Mouse (Mus musculus): ENCODE results near the gene Atxn1. TPM values are rescaled to one million over a fixed set of nuclear protein-coding genes. Genes with fewer than 3 reads are reported as not detected.

The Atxn1 gene
- polyA plus RNA-seq, 1 experiment: 7.2 TPM

DNA sequence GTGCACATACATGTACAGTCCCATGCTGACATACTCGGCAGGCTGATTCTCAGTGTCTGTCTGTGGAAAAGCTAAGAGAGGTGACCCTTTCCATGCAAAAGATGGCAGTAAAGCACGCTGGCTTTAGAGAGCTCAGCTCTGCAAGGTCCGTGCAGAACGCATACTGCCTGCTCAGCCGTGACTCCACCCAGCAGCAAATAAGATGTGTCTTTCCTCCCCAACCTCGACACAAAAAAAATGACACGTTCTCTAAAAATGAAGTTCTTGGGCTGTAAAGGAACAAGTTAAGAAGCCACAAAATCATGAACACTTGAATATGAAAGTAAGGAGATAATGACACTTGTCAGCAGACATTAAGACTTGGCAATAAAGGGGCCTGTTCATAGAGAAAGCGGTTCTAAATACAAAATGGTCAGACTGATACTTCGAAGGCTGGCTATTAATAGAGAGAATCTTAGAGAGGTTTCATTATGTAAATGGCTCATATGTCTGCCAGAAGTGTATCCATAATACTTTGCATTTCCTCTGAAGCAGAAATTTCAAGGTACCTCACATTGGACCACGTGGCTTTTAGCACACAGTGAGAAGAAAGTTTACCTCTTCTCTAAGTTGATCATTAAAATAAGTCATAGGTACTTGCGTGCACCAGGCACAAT, 132.0 kb downstream of the Atxn1 start:
- no peak overlapping the region for H3K4me3 ChIP-seq (ENCODE audit: insufficient read depth, low read depth, low read length)
- H3K27ac ChIP-seq (replicated peaks; ENCODE audit: low read depth, low read length): no peak overlapping the region
- H3K4me1 ChIP-seq (ENCODE audit: control insufficient read depth, insufficient read depth, insufficient read length, low read length): peaks cover 12% of the 10 kb centered on the region

DNA sequence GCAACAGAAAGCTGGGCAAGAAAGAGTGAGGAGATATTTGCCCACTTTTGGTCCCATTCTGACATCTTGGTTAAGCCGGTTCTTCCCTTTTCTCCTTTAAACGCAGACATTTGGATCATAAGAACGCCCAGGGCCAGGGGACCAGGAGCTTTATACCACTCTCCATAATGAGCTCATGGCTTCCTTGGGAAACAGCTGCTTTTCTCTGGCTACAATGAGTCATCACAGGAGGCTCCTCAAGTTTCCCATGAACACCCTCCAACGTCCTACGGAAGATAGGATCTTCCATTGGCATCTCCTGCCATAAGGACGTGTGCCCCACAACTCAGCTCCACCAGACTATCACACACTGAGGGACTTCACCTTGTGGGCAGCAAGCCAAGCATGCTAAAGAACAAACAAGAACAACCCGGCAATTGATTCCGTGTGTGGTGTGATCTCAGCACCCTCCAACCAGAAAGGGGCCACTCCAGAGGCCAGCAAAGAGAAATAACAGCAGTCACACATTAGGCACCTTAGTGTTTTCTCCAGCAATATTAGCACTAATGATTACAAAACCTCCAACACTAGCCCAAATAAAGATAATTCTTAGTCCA, 135.4 kb downstream of the Atxn1 start:
- Histone ChIP-seq H3K27ac (replicated peaks; ENCODE audit: low read depth, low read length) (peak overlapping the region; percentile 90), H3K4me1 (ENCODE audit: control insufficient read depth, insufficient read depth, insufficient read length, low read length) (peaks cover 22% of the 10 kb centered on the region), H3K4me3 (ENCODE audit: insufficient read depth, low read depth, low read length) (no peak overlapping the region)

DNA sequence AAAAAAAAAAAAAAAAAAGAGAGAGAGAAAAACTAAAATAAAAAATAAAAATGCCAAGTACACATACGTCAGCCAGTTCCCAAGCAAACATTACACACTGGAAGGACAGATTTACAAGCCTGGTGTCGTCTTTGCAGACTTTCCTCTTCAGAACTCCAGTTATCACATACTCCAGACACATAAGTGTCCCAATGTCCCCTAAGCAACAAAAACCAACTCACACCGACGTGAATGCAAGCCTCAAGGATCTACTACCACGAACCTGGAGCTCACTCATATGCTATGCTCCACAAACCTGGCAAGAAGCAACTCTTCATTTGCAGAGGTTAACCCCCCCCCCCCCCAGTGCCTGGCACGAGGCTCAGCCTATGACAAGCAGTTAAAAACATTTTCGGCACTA, 136.8 kb downstream of the Atxn1 start:
- Histone ChIP-seq H3K4me1 (ENCODE audit: control insufficient read depth, insufficient read depth, insufficient read length, low read length) (peaks cover 22% of the 10 kb centered on the region), H3K27ac (replicated peaks; ENCODE audit: low read depth, low read length) (peak overlapping the region; percentile 25; the same call in 1 of the 2 replicates), H3K4me3 (ENCODE audit: insufficient read depth, low read depth, low read length) (no peak overlapping the region)

DNA sequence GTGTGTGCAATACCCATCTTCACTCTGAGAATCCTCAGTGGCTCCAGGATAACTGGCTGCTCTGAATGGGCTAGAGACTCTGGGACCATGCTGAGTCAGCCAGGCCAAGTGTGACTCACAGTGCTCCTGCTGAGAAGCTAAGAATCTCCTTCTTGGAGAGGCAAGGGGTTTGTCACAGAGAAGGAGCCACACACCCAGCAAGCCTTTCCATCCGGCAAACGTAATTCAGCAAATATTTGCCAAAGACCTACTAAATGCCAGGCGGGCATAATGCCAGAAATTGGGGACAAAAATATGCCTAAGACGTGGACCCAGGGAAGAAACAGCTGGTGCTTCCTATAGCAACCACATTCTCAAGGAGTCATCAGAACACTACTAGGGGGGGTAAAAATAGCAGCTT, 137.2 kb downstream of the Atxn1 start:
- H3K27ac ChIP-seq (replicated peaks; ENCODE audit: low read depth, low read length): 0 out of 2 replicates have a peak overlapping the region, but pooled peaks have one; percentile 1
- H3K4me3 ChIP-seq (ENCODE audit: insufficient read depth, low read depth, low read length): no peak overlapping the region
- peaks cover 22% of the 10 kb centered on the region for H3K4me1 ChIP-seq (ENCODE audit: control insufficient read depth, insufficient read depth, insufficient read length, low read length)

DNA sequence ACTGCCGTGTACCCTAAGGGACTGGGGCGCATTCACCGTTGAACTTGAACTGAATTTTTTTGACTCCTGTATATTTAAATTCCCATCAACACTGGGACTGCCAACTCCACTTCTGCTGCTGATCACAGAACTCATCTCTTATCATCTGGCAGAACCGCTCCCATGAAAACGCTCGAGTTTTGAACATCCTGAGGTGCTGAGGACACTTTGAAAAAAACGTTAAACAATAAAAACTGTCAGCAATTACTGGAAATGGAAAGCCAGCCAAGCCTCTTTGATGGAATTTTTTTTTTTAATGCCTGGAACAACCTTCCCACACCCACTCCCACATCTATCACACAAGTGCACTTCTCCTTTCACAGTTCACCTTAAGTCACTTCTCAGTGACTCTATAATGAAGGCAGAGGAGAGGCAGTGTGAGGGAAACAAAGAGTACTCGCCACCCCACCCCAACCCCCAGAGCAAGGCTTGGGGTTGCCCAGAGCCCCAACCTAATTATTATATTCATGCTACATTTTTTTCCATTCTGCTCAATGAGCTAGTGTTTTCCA, 137.7 kb downstream of the Atxn1 start:
- peak overlapping the region; percentile 21; the same call in 1 of the 2 replicates for H3K27ac ChIP-seq (replicated peaks; ENCODE audit: low read depth, low read length)
- H3K4me1 ChIP-seq (ENCODE audit: control insufficient read depth, insufficient read depth, insufficient read length, low read length): peaks cover 22% of the 10 kb centered on the region
- no peak overlapping the region for H3K4me3 ChIP-seq (ENCODE audit: insufficient read depth, low read depth, low read length)

DNA sequence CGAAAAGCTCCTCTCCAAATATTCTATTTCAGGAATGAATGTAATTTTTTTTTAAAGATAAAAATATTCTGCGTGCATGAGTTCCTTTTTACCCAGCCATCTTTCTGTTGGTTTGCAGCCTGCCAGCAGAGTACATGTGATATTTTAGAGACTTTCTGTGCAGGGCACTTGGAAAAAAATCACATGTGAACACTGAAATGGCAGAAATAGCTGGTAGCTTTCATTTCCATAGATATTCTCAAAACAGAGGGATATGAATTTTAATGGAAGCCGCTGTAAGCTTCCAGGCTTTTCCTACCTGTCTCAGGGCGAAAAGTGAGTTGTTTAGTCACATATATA, 142.3 kb downstream of the Atxn1 start:
- Histone ChIP-seq H3K4me3 (ENCODE audit: insufficient read depth, low read depth, low read length) (no peak overlapping the region), H3K27ac (replicated peaks; ENCODE audit: low read depth, low read length) (no peak overlapping the region)

DNA sequence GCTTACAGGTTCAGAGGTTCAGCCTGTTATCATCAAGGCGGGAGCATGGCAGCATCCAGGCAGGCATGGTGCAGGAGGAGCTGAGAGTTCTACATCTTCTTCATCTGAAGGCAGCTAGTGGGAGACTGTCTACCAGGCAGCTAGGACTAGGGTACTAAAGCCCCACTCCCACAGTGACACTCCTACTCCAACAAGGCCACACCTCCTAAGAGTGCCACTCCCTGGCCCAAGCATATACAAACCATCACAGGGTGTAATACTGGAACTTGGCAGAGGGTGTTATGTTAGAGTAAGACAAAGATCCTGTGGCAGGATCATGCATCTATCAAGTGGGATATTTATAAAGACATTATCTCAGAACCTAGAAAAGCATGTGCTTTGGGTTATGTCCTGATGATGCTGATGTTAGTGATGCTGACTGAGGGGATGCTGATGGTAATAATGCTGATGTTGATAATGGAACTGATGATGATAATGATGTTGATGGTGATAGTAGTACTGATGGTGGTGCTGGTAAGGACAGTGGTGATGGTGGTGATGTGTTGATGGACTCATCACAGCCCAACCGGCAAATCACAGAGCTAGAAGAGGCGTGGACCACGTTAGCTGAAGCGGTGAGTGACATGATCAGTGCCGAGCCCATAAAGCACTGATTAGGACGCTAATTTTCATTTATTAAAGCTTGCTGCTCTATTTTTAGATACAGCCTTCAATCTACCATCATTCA, 142.9 kb downstream of the Atxn1 start:
- Histone ChIP-seq H3K4me3 (ENCODE audit: insufficient read depth, low read depth, low read length) (no peak overlapping the region), H3K4me1 (ENCODE audit: control insufficient read depth, insufficient read depth, insufficient read length, low read length) (peaks cover 3% of the 10 kb centered on the region; the same call in 1 of the 2 replicates), H3K27ac (replicated peaks; ENCODE audit: low read depth, low read length) (no peak overlapping the region)

More for the DNA sequence above, 142.3 kb downstream of the Atxn1 start:
- peaks cover 7% of the 10 kb centered on the region for H3K4me1 ChIP-seq (ENCODE audit: control insufficient read depth, insufficient read depth, insufficient read length, low read length)

DNA sequence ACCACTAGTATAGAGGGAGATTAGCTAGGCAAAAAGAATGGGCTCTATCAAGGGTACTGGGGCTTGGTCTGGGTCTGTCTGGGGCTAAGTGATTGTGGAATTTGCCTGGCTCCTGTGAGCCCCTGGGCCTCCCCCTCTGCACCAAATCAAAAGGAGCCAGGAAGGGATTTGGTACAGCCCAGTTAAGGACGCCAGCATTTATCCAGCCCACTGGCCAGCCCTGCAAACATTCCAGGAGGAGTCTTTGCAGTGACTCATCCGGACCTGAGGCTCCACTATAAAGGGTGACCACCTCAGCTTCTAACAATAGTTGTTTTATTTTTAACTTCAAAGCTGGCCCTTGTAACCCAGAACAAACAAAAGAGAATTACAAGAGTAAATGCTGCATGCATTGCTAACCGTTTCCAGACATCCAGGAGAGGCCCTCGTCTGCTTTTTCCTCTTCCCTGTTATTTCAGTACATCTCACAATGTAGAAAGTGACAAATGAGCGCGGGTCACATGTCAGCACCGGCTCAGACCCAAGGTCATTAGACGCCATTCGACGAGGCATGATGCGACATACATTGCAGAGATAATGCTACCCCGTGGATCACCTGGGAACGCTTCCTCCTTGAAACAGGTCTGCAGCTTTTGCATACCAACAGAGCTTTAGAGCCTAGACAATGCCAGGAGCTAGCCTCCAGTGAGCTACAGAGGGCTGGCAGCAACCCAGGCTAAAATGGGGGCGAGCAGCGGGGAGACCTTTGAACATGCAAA, 144.2 kb downstream of the Atxn1 start:
- no peak overlapping the region for H3K4me3 ChIP-seq (ENCODE audit: insufficient read depth, low read depth, low read length)
- no peaks in the 10 kb centered on the region for H3K4me1 ChIP-seq (ENCODE audit: control insufficient read depth, insufficient read depth, insufficient read length, low read length)
- H3K27ac ChIP-seq (replicated peaks; ENCODE audit: low read depth, low read length): peak overlapping the region; percentile 19; the same call in 1 of the 2 replicates

DNA sequence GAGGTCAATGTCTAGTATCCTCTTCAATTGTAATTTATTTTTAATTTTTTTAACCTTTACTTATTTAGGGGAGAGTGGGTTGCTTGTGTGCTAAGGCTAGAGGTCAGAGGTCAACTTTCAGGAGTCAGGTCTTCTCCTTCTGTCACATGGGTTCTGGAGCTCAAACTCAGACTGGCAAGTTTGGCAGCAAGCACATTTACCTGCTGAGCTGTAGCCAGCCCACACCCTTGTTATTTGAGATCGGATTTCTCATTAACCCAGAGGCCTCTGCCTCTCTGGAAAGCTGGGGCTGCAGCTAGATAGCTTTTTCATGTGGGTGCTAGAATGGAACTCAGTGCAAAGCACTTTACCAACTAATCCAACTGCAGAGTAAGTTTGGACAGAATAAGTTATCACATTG, 148.1 kb downstream of the Atxn1 start:
- Histone ChIP-seq H3K27ac (replicated peaks; ENCODE audit: low read depth, low read length) (no peak overlapping the region), H3K4me3 (ENCODE audit: insufficient read depth, low read depth, low read length) (no peak overlapping the region), H3K4me1 (ENCODE audit: control insufficient read depth, insufficient read depth, insufficient read length, low read length) (no peaks in the 10 kb centered on the region)

DNA sequence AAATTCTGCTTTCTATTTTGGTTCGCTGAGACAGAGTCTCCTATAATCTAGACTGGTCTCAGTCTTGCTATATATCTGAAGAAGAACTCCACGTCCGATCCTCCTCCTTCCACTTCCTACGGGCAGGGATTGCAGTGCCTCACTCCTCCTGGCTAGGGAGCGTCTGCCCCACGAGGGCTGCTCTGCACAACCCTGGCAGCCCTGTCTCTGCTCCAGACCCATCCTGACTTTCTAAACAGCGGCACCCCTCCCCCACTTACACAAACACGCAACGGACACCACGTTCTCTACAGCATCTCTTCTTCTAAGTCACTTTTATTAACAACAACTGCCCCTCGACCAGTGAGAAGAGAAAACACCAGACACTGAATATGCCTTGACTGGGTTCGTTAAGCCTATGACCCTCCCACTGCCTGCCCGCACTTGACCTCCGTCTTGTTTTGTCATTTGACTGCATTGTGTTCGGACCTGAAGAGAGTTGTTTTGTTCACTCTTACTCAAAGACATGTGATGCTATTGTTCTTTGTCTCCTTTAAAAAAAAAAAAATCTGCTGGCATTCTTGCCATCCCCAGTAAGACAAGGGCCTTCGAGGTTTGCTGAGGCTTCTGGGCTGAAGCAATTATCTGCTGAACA, 154.9 kb downstream of the Atxn1 start:
- peak overlapping the region; percentile 69 for H3K27ac ChIP-seq (replicated peaks; ENCODE audit: low read depth, low read length)
- peaks cover 10% of the 10 kb centered on the region; the same call in 1 of the 2 replicates for H3K4me1 ChIP-seq (ENCODE audit: control insufficient read depth, insufficient read depth, insufficient read length, low read length)
- peak overlapping the region; percentile 50 for H3K4me3 ChIP-seq (ENCODE audit: insufficient read depth, low read depth, low read length)

DNA sequence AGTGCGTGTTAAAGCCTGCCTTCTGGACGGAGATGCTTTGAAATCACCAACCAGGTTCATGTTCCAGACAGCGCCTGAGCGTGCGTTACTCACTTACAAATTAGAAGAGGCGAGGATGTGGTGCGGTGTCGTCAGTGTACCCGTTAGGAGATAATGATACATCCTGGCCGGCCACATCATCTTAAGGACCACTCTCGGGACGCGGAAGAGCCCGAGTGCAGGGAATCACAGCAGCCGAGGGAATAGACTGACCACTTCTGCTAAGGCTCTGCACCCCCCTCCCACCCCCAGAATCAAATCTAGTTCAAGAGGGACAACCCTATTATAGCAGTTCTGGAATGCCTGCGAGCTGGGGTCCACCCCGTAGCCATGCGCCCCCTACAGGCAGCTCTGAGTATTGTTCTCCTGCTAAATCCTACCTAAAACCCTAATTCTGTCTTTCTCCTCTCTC, 157.2 kb downstream of the Atxn1 start:
- Histone ChIP-seq H3K4me3 (ENCODE audit: insufficient read depth, low read depth, low read length) (no peak overlapping the region), H3K4me1 (ENCODE audit: control insufficient read depth, insufficient read depth, insufficient read length, low read length) (peaks cover 12% of the 10 kb centered on the region; the same call in 1 of the 2 replicates), H3K27ac (replicated peaks; ENCODE audit: low read depth, low read length) (no peak overlapping the region)

DNA sequence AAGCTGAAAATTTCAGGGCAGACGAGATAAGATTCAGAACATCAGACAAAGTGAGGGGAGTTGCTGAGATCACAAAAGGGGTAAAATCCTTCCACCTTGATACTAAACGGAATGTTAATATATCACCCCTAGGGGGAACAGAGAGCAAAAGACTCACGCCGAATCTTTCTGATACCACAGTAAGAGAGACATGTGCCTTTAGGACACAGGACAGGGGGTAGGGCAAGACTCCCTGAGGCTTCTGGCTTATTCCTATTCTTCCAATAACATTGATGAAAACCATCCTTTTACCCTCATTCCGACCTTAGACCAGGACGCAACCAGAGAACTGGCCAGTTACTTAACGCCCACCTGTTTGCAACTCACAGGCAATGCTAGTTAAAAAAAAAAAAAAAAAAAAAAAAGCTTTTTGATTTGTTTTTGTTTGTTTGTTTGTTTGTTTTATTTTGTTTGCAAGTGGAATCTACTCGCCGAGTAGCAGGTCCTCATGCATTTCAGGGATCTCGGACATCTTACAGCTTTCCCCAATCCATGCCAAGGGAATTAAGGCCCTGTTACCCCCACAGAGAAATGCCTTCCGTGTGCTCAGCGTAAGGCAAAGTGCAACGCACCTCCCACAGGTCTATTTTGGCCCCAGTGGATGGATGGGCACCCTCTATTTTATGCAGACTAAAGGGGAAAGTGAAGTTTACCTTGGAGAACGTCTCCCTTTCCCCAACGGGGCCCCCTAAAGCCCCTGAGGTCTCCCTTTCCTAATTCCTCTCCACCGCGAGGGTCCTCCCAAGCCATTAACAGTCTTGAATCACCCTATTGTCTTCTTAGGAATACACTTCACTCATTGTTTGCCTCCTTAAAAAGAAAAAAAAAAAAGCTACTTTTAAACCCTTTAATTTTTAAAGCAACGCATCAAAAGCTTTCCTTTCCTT, 157.9 kb downstream of the Atxn1 start:
- H3K27ac ChIP-seq (replicated peaks; ENCODE audit: low read depth, low read length): no peak overlapping the region
- H3K4me3 ChIP-seq (ENCODE audit: insufficient read depth, low read depth, low read length): no peak overlapping the region
- H3K4me1 ChIP-seq (ENCODE audit: control insufficient read depth, insufficient read depth, insufficient read length, low read length): peaks cover 12% of the 10 kb centered on the region; the same call in 1 of the 2 replicates

DNA sequence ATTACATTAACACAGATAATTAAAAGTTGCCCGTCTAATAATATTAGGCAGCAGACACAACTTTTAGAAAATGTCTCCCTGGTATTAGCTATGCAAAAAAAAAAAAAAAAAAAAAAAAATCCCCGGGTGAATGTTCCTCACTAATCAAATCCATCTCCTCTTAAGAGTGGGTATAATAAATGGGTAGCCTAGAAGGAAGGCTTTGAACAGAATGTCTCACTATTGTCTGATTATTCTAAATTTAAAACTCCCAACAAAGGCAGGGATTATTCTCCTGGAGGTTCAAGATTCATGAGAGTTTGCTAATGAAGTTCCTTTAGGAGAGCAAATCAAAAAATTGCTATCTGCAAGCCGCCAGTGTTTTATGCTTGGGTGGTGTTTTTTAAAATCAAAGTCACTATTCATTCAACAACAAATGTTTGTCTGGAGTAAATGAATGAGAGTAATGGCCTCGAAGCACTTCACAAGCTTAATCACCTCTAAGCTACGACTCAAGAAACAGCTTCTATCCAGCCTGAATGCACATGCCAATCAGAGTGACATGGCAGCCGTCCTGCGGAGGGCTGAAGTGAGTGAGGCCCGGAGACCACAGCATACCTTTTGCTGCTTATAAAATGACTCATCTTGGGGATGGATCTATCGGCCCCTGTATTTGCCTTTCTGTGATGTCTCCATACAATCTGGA, 158.8 kb downstream of the Atxn1 start:
- Histone ChIP-seq H3K4me1 (ENCODE audit: control insufficient read depth, insufficient read depth, insufficient read length, low read length) (peaks cover 12% of the 10 kb centered on the region; the same call in 1 of the 2 replicates), H3K27ac (replicated peaks; ENCODE audit: low read depth, low read length) (no peak overlapping the region)

More for the DNA sequence above, 158.8 kb downstream of the Atxn1 start:
- no peak overlapping the region for H3K4me3 ChIP-seq (ENCODE audit: insufficient read depth, low read depth, low read length)

Measured in brown adipose tissue, adult 24 weeks (tissue).